Mouse (Mus musculus): Measurements from ENCODE around the gene Akap13.

The Akap13 gene

DNA sequence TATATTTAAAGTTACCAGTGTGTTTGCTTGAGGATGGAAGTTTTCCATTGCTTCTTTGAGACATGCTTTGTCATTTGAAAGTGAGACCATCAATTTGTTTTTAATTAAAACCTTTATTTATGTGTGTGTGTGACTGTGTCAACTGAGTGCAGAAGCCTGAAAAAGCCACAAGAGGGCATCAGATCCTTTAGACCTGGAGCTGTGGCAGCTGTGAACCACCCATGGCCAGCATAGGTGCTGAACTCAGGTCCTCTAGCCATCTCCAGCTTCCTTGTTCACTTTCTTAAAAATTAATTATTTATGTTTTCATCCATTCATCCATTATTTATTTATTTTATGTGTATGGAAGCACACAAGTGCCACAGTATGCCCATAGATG lies 98.3 kb downstream of the Akap13 start:
- in situ Hi-C loops (cut with MboI; ENCODE audit: low sequenced_read_pairs) = loop anchor here (10.0 to 25.0 kb wide), 2 partner anchors 179 to 416 kb away; no protein-coding TSS in a partner anchor

DNA sequence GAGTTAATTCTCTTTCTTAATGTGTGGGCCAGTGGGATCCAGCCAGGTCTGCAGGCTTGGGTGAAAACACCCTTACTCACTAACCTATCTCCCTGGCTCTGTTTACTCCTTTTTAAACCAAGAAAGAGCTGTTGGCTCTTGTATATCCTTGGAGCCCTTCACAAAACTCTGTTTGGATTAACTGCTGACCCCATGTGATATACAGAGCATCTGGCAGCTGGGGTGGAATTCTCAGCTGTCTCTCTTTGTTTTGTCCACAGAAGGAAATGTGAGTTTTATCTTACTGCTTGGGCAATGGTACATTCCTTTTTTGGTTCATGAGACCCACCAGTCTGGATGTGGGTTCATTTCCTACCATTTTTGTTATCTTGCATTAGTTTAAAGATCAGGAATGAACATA lies 98.7 kb downstream of the Akap13 start:
- in situ Hi-C loops (cut with MboI; ENCODE audit: low sequenced_read_pairs) = loop anchor here (10.0 to 25.0 kb wide), 2 partner anchors 179 to 417 kb away; no protein-coding TSS in a partner anchor

DNA sequence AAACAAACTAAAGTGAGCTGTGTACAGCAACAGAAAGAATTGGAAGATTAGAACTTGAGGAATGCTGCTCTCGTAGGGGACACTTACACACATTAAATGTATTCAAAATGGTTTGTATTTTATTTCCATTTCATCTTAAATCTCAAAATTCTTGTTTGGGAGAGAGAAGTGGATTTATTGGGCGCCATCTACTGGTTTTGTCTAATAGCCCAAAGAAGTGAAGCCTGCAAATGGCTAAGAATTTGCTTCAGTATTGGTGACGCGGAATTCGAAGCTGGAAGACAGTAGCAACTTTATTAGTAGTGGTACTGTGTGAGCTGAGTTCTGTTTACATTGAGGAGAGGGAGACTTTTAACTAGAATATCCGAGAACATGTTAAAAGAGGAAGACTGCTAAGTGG lies 100.6 kb downstream of the Akap13 start:
- in situ Hi-C loops (cut with MboI; ENCODE audit: low sequenced_read_pairs) = loop anchor here (10.0 to 25.0 kb wide), 2 partner anchors 181 to 419 kb away; no protein-coding TSS in a partner anchor

- in situ Hi-C loops (cut with MboI; ENCODE audit: low sequenced_read_pairs) = loop anchor here (10.0 to 25.0 kb wide), 2 partner anchors 183 to 421 kb away; no protein-coding TSS in a partner anchor
Measured at GRCm38 (mm10) chr7:75558225-75558624, 102.9 kb downstream of the Akap13 start.

DNA sequence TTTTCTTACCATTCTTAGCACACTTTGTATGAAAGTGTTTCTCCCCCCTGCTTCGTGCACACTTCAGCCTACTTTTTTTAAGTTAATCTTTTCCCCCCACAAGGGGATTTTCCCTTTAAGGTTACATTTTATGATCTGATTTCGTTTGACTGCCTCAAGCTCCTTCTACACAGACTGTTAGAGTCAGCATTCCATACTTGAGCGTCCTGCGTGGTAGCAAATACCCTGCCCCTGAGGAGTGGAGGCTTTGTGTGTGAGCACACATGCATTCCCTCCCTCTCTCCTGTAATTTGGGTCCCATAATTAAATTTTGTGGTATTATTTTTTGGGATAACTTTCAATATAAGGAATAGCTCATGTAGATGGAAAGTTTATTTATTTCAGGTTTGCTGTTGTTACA lies 103.8 kb downstream of the Akap13 start:
- in situ Hi-C loops (cut with MboI; ENCODE audit: low sequenced_read_pairs) = loop anchor here (10.0 to 25.0 kb wide), 2 partner anchors 184 to 422 kb away; no protein-coding TSS in a partner anchor

DNA sequence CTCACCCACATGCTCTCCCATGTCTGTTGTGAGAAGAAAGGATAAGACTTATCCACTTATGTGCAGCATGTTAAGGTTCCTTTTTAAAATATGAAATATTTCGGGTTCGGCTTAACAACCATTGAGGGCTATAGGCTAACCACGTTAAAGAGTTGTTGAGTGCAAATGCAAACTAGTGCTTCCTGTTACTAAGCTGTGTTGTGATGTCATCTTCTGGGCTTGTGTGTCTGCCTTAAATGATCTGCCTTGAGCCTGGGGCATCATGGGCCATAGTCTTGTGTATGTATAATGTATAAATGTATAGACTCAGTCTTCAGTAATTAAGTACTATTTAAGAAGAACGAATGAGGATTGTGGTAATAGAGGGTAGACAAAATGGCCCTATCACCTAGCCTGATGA lies 104.6 kb downstream of the Akap13 start:
- in situ Hi-C loops (cut with MboI; ENCODE audit: low sequenced_read_pairs) = loop anchor here (10.0 to 25.0 kb wide), 2 partner anchors 185 to 423 kb away; no protein-coding TSS in a partner anchor

- in situ Hi-C loops (cut with MboI; ENCODE audit: low sequenced_read_pairs) = loop anchor here (25.0 kb wide), 1 partner anchor 423 kb away; no protein-coding TSS in a partner anchor
Measured at GRCm38 (mm10) chr7:75560566-75560965, 105.2 kb downstream of the Akap13 start.

DNA sequence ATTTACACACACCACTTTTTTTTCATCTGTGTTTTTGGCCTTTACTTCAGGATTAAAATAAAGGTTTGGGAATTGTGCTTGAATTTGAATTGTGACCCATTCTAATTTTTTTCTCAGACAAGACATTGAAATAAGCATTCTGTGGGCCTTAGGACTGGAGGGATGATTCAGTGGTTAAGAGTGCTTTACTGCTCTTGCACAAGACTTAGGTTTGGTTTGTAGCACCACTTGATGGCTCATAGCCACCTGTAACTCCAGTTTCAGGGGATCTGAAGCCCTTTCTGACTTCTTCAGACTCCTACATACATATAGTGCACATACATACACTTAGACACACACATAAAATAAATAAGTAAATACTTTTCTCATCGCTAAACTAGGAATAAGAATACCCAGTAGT lies 105.8 kb downstream of the Akap13 start:
- in situ Hi-C loops (cut with MboI; ENCODE audit: low sequenced_read_pairs) = loop anchor here (25.0 kb wide), 1 partner anchor 424 kb away; no protein-coding TSS in a partner anchor

- in situ Hi-C loops (cut with MboI; ENCODE audit: low sequenced_read_pairs) = loop anchor here (25.0 kb wide), 1 partner anchor 431 kb away; no protein-coding TSS in a partner anchor
Measured at GRCm38 (mm10) chr7:75568276-75568675, 112.9 kb downstream of the Akap13 start.

DNA sequence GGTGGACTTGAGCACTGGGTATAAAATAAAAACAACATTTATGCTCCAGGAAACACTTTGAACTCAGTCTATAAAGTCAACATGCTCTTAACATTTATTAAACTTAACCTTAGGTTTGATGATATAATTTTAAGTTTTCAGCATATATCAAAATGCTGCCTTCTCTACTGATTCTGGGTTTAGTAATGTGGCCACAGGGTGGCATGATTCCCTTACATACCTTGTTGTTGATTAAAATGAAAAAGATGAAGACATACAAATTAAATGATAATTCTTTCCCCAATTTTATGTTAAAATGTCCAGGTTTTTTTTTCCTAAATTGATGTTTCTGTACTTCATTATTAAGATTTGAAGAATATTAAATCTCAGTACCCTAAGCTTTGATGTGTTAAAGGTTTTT lies 113.5 kb downstream of the Akap13 start:
- in situ Hi-C loops (cut with MboI; ENCODE audit: low sequenced_read_pairs) = loop anchor here (25.0 kb wide), 1 partner anchor 432 kb away; no protein-coding TSS in a partner anchor

GRCm38 (mm10) chr7:75570218-75570617 lies 114.9 kb downstream of the Akap13 start:
- in situ Hi-C loops (cut with MboI; ENCODE audit: low sequenced_read_pairs) = loop anchor here (25.0 kb wide), 1 partner anchor 433 kb away; no protein-coding TSS in a partner anchor

DNA sequence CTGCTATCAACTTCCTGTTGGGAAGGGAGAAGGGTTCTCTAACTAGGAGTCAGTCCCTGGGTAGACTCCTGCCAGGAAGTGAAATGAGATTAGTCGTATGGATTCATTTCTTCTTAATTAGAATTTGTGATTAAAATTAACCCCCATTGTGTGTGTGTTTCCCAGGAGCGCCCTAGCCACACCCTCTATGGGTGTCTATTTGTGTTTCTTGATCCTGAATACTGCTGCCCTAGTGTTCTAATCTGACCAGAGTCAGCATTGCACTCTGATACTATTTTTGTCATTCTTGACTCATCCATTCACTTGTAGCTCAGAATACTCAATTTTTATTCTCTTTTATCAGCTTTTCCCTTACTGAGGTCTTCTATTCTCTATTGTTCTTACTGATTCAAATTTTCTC lies 115.7 kb downstream of the Akap13 start:
- in situ Hi-C loops (cut with MboI; ENCODE audit: low sequenced_read_pairs) = loop anchor here (25.0 kb wide), 1 partner anchor 434 kb away; no protein-coding TSS in a partner anchor

- in situ Hi-C loops (cut with MboI; ENCODE audit: low sequenced_read_pairs) = loop anchor here (25.0 kb wide), 1 partner anchor 435 kb away; no protein-coding TSS in a partner anchor
Measured at GRCm38 (mm10) chr7:75572127-75572526, 116.8 kb downstream of the Akap13 start.

- in situ Hi-C loops (cut with MboI; ENCODE audit: low sequenced_read_pairs) = no loop called here
Measured at GRCm38 (mm10) chr7:75575120-75575649, 119.9 kb downstream of the Akap13 start.

- in situ Hi-C loops (cut with MboI; ENCODE audit: low sequenced_read_pairs) = no loop called here
Measured at GRCm38 (mm10) chr7:75575800-75576585, 120.7 kb downstream of the Akap13 start.

DNA sequence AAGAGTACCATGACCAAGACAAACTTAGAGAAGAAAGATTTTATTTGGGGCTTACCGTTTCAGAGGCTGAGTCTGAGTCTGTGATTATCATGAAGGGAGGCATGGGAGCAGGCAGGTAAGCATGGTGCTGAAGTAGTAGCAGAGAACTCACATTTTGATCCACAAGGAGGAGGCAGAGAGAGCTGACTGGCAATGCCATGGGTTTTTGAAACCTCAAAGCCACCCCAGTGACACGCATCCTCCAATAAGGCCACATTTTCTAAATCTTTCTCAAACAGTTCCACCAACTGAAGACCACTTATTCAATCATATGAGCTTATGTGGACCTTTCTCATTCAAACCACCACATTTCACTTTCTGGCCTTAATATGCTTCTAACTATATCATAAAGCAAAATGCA lies 121.5 kb downstream of the Akap13 start:
- in situ Hi-C loops (cut with MboI; ENCODE audit: low sequenced_read_pairs) = no loop called here

DNA sequence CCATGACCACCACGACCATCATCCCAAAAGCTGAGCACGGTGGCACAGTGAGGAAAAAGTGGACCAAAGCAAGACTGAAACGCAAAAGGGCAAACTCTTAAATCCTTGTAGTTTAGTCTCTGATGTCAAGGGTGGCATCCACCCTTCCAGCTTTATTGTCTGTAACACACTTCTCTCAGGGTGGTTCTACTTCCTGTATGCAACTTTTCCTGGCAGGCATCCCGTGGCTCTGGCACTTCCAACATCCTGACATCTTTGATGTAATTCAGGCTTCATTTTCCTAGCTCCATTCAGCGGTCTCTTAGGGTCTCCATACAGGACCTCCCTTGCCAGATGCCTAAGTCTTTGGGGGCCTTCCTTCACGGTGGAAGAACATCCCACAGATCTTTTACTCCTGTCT lies 122.0 kb downstream of the Akap13 start:
- in situ Hi-C loops (cut with MboI; ENCODE audit: low sequenced_read_pairs) = no loop called here

DNA sequence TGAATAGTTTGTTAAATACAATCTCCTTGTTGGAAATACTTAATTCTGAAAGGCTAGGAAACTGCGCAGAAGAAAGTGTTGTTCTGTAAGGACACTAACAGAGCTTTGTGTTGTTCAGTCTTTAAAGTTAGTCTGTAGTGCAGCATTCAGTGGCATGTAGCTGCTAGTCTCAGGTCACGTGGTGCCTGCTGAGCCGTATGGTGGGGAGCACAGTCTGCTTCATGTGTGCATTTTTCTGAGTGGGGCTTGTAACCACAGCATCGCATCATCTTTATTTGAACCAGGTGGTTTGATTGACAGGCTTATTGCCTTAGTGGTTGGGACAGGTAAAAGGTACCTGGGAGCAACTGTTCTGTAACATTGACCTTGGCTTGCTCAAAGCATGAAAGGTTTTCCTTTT lies 123.3 kb downstream of the Akap13 start:
- in situ Hi-C loops (cut with MboI; ENCODE audit: low sequenced_read_pairs) = no loop called here

DNA sequence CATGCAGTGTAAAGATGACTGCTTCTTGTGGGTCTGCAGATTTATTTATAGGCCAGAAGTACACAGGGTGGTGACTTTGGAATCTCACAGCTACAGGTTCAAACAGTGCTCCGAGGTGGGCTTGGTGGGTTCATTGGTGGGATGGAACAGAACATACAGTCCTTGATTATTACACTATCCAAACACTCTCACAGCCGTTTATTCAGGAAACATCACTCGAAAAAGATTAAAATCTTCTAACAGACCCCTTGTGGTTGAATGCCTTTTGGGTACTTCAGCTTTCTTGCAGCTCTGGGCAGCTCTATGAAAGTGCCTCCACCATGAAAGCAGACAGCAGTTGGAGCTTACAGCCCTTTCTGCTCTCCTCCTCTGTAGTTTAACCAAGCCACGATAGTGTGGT lies 126.8 kb downstream of the Akap13 start:
- in situ Hi-C loops (cut with MboI; ENCODE audit: low sequenced_read_pairs) = no loop called here

GRCm38 (mm10) chr7:75584100-75584499 lies 128.8 kb downstream of the Akap13 start:
- in situ Hi-C loops (cut with MboI; ENCODE audit: low sequenced_read_pairs) = no loop called here

GRCm38 (mm10) chr7:75585409-75585808 lies 130.1 kb downstream of the Akap13 start:
- in situ Hi-C loops (cut with MboI; ENCODE audit: low sequenced_read_pairs) = no loop called here

GRCm38 (mm10) chr7:75586113-75586512 lies 130.8 kb downstream of the Akap13 start:
- in situ Hi-C loops (cut with MboI; ENCODE audit: low sequenced_read_pairs) = no loop called here
